Mouse (Mus musculus): ENCODE measurements around the gene Taf5. TPM values are rescaled to one million over a fixed set of nuclear protein-coding genes. Genes with fewer than 3 reads are reported as not detected.

The Taf5 gene
- polyA plus RNA-seq, 1 experiment from 2014 or later, result 8.2 TPM

Other genes with a start within 250 kb of the Taf5 start
- gene Ina, start 53.0 kb upstream of the Taf5 start, polyA plus RNA-seq (2014; fragmentation: Nextera tagmentation; extraction: Ambion mirVana), result 608 and 616 TPM in 2 replicates
- gene Nt5c2, start 52.6 kb upstream of the Taf5 start, polyA plus RNA-seq (2014; fragmentation: Nextera tagmentation; extraction: Ambion mirVana), result 84.9 and 93.8 TPM in 2 replicates
- gene Pcgf6, start 16.8 kb upstream of the Taf5 start, polyA plus RNA-seq (2014; fragmentation: Nextera tagmentation; extraction: Ambion mirVana), result 34.3 and 36.7 TPM in 2 replicates
- 1,505 and 1,749 TPM in 2 replicates for gene Usmg5, start 22.9 kb downstream of the Taf5 start, polyA plus RNA-seq (2014; fragmentation: Nextera tagmentation; extraction: Ambion mirVana)
- 5.6 and 6.0 TPM in 2 replicates for gene Pdcd11, start 23.0 kb downstream of the Taf5 start, polyA plus RNA-seq (2014; fragmentation: Nextera tagmentation; extraction: Ambion mirVana)
- 0.30 and 0.44 TPM in 2 replicates for gene Calhm2, start 70.5 kb downstream of the Taf5 start, polyA plus RNA-seq (2014; fragmentation: Nextera tagmentation; extraction: Ambion mirVana)
- gene Calhm1, start 76.5 kb downstream of the Taf5 start, polyA plus RNA-seq (2014; fragmentation: Nextera tagmentation; extraction: Ambion mirVana), result not detected in 2 replicates
- gene Calhm3, start 90.0 kb downstream of the Taf5 start, polyA plus RNA-seq (2014; fragmentation: Nextera tagmentation; extraction: Ambion mirVana), result not detected in 2 replicates
- 15.1 and 16.2 TPM in 2 replicates for gene Neurl1a, start 111.1 kb downstream of the Taf5 start, polyA plus RNA-seq (2014; fragmentation: Nextera tagmentation; extraction: Ambion mirVana)